Mouse (Mus musculus) embryo, embryonic 10.5 days (tissue): ENCODE data around the gene Nfib.

Source experiments
- DNase-seq: peaks from one replicate; pipeline ENCODE4 v3.0.0-alpha.2; 2015; ENCODE audit warnings: low spot score

Gene Nfib

DNA sequence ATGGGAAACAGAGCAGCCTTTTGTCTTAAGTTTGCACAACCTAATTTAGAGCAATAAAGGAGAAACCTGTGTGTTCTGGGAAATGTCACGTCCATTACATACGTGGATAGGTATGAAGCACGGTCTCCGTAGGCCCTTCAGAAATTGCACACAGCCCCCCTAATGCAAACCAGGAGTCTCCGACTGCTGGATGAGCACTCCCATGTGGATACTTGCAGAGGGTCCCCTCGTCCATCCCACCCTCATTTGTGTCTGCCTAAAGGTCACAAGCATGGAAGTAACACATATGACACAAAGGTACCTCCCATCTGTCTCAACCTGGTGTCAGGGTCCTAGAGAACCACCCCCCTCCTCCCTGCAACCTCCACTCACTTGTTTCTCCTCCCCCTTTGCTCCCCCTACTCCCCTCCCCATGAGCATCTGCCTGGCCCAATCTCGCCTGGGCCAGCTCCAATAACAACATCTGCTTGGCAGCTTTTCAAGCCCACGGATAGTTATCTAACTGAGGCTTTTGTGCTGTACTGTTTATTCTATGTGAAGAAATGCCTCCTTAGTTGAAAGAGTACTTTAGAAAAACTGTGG is 241.4 kb downstream of the Nfib start:
- DNase-seq = peak; percentile 57

DNA sequence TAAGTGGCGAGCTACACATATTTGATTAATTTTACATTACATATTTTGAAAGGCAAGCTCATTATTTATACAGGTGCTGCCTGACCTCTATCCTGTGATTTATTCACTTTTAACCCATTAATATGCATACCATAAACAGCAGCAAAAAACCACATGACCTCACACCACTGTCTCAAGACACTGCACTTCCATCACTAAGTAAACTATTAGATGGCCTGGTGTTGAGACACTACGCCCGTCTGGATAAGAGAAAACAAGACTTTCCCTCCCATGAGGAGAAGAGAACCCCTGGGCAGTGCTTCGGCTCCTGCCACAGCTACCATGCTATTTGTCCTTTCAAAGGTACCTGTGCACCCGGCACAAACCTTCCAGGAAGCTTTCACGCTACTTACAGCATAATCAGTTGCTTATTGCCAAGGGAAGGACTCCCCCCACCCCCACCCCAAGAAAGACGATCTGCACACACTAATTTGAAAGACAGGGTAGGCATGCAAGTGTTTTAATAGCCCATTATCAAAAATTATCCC is 242.3 kb downstream of the Nfib start:
- DNase-seq = no peak

DNA sequence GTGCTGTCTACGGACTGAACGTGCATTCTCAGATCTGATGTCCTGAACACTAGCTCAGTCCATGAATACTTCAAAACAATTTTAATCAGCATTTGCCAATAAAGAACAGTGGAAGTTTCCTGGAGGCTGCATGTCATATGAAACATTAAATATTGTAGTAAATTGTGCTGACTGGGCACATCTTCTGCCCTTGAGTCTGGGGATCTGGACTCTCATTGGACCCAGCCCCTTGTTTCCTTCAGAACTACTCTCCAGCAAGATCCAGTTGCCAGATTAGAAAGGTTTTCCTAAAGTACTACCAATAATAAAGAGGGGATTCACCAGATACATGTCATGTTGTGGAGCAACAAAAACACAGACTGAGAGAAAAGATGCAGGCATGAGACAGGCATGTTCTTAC is 243.9 kb downstream of the Nfib start:
- DNase-seq = no peak

DNA sequence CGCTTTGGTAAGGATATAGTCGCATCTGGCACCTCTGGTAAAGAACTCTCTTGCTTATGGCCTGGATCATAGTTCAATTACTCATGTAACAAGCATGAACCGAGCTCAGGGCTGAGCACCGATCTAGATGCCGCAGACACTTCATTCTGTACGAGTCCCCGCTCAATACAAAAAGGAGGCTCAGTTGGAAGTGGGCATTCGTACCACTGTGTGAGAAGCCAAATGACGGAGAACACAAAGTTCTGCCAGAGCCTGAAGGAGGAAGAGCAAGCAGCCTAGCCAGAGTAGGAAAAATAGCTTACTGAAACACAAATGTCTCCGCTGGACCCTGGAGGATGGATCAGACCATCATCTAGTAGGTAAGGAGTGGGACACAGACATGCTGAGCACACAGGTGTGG is 246.7 kb downstream of the Nfib start:
- DNase-seq = no peak

DNA sequence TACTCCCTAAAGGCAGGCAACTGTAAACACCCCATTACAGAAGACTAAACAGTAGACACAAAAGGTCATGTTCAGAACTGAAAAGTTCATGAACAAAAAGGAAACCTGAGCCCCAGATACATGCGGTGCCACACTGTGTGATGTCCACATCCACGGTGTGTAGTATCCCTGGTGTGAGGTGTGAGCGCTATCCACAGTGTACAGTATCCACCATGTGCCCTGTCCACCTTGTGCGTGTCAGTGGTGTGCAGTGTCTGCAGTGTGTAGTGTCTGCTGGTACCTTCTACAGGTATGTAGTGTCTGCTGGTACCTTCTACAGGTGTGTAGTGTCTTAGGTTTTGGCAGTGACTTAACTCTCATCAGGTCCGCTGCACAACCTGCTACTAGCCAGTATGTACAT is 248.6 kb downstream of the Nfib start:
- DNase-seq = no peak

DNA sequence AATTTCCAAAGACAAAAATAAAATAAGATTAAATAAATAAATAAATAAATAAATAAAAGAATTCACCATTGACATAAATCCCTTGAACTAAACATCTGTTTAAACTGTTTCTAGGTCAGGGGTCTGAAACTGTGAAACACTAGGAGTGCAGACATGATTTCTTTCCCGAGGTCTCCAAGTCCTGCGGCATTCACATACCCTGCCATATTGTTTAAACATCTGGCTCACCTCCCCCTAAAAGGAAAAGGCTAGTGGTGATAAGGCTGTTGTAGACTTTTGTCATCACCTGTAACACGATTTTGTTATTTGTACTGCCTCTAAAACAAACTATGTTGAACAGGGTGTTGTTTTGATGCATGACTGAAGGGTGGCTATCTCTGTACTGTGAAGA is 249.2 kb downstream of the Nfib start:
- DNase-seq = peak; percentile 24

DNA sequence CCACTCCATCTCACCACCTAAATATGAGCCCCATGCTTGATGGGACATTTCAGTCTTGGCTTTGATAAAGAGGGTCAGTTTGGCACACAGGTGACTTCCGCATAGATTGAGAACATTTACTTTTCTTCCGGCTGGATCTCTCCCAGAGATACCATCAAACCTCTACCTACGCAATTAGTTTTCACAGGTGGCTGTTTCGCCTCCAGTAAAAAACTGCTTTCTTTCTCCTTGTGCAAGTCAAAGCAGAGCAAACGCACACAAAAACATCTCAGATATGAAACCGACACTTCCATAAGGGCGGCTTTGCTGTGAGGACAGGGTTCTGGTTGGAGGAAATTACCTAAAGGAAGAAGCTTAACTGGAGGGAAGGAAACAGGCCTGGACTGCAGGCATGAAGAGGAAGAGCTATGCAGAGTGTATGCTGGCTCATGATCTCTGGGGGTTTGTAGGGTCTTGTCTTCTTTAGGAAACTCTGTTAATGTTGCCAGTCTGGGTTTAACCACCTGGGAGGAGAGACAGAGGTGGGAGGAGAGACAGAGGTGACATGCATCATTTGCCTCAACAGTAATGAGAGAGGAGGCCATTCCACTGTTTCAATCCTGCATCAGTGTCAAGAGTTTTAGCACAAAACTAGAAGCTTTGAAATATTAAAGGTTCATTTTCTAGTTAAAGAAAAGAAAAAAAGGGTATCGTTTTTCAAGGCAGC is 249.8 kb downstream of the Nfib start:
- no peak for DNase-seq

DNA sequence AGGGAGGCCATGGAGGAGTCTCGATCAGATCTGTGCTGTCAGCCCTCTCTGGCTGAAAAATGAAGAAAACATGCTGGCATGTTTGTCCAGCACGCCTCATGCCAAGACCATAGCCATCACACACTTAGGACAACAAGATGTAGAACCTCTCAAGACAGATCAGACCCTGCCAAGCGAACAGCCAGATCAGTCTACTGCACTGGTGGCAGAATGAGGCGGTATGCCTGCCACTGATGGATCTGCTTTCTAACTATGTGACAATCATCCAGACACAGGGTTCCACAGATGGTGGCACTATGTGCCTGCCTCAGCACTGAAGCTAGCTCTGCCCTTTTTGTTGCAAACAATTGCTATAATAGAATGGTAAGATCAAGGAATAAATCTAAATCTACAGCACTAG is 250.6 kb downstream of the Nfib start:
- no peak for DNase-seq

DNA sequence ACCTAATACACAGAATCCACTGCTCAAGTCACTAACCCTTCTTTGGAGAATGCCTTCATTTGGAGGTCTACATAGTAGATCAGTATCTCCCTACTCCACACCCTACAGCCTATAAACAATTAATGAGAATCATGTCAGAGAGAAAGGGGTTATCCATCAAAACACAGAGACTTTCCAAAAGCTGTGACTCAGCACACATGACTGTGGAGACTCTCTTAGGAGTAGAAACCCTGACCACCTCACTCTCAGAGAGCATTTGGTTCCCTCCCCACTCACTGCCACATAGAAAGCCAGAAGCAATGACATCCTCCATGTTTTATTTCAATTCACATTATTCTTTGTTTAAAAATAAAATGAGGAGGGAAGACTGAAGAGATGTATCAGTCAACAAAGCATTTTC is 252.2 kb downstream of the Nfib start:
- no peak for DNase-seq

DNA sequence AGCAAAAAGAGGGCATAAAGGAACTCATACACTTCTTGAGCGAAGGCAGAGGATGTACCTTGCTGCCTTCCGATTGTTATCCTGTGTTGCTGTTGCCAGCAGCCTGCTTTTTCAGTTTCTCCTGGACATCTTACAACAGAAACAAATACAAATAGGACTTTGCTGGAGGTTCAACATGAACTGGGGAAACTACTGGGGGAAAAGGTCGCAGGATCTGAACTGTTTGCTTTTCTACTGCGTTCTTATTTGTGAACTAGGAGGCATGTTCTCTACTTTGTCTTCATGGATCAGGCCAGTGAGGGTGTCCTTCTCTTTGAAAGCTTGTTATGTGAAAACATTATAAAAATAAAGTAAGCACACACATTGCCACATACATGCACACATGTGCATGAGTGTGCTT is 252.6 kb downstream of the Nfib start:
- DNase-seq = no peak

DNA sequence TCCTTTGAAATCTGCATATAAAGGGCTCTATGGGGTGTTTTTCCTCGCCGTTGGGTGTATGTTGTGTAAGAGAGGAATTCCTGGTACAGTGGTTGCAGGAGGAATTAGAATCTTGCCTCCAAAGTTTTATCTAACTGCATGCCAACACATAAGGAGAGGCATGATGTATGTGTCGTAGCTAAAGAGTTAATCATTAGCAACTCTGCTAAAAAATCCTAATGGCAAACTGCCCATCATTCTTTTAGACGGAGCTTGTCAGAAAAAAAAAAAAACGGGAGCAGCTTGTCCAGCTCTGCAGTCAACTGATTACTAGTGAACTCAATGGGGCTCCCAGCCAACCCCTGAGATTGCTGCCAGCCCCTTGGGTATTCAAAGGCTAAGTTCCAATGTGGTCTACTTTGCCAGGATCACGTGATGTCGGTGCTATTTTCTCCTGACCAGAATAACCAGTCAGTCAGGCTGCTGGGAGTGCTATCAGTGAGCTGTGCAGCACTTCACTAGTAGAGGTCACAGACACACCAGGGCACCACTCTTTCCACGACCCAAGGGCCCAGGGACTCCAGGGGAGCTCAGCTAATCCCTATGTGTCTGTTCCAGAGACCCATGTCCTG is 258.4 kb downstream of the Nfib start:
- DNase-seq = peak; percentile 26

DNA sequence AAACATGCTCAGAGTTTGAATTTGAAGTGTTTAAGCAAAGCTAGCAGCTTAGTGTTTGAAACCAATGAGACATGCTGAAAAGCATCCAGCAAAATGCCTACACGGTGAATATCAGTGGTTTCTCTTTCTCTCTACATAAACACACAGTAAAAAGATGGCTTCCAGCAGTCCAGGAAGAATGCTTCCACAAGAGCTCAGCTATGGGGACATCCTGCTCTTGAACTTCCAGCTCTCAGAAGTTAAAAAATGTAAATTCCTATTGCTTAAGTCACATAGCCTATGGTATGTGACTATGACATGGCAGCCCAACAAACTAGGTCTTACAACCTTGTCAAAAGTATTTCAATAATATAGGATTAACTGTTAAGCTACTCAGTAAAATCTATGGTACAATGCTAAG is 261.5 kb downstream of the Nfib start:
- DNase-seq = no peak

DNA sequence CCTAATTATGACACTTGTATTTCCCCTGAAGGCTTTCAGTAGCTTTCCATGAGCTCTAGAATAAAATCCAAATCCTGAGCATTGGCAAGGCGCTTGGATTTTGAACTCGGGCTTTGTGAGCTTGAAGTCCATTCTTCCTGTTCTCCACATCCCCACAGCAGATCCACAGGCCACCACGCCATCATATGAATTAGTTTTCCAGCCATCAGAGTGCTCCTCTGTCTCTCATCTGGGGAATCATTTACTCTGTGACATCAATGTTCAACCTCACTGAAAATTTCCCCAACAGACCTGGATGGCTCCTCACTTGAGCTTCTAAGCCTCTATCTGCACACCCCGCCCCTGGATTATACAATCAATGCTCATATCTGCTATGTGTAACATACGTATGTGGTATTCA is 262.1 kb downstream of the Nfib start:
- DNase-seq = no peak

DNA sequence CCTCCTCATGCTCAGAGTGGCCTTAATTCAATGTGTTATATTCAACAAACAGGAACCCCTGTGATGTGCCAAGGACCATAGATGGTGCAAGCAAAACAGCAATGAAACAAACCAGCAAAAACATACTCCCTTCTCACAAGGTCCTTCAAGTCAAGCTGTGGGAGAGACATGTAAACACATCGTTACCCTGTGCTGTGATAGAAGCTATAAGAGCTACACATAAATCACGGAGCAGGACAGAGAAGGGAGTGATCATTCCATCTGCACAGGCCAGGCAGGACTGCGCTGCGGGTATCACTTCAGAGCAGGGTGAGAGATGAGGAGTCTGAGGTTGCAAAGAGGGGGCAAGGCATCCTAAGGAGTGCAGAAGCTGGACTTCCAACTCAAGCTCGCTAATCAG is 262.5 kb downstream of the Nfib start:
- DNase-seq = no peak

DNA sequence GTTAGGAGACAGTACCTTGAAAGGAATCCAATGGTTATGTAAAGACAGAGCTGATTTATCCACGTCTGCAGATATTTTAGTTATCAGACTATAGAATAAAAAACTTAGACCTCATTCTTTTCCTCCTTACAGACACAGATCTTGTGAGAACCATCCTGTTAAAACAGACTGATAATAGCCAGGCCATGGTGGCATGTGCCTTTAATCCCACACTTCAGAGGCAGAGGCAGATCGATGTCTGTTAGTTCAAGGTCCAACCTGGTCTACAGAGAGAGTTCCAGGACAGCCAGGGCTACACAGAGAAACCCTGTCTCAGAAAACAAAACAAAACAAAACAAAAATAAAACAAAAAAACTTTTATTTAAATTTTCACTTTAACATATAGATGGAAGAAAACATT is 264.9 kb downstream of the Nfib start:
- no peak for DNase-seq

DNA sequence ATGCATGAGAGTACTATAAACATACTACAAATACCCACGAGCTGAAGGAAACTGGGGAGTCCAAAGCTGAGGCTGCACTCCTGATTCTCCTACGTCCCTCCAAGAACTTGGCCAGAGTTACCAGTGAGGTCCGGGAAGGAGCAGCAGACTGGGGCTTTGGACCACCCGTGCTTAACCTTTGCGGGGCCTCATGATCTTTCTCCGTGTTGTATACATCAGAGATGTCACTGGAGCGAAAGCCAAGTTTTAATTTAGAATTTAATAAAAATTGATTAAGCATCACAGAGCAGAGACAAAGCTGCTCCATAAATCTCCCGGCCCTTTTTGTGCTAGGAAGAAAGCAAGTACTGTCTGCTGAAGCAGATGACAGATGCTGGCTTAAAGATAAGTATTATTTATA is 265.7 kb downstream of the Nfib start:
- DNase-seq = no peak

DNA sequence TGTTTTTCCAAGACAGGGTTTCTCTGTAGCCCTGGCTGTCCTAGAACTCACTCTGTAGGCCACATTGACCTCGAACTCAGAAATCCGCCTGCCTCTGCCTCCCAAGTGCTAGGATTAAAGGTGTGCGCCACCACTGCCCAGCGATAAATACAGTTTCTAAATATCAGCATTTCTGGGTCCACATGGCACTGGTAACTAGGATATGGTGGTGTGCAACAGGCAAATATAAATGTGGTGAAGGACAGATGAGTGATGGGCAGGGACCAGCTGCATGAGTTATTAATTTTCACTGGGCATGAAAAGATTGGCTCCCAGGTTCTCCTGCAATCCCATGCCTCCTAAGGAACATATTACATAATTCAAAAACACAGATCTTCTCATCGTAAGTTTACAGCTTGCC is 266.9 kb downstream of the Nfib start:
- DNase-seq = no peak

DNA sequence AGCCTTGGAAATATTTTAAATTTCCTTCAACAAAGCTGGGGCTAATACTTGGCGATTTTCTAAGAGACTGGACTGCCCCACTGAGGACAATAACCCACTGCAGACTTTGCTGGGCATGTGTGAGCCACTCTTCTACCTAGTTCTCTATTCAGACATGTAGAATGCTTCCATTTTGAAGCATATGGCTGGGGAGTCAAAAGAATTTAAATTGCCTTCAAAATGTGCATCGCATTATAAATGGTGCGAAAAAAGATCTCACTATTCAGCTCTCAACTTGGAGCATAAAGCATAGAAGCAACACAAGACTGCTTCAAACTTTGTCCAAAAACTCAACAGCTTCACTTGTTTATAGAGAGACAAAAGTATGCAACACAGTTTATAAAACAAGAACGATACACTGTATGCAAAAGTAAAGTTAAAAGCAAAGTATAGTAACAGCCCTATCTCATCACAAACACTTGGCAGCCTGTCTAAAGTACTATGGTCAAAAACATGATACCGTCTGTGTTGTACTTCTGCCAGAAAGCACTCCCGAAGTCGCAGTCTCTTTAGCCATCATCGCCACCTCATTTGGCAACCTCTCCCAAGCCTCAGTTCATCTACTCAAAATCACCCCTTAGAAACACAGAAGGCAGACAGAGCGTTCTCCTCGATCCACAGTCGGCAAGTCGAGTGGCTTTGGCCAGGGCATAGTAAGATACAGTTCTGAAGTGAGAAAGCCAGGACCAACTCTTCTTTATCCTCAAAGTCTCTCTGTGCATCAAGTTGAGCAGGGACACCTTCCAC is 267.8 kb downstream of the Nfib start:
- DNase-seq = no peak

DNA sequence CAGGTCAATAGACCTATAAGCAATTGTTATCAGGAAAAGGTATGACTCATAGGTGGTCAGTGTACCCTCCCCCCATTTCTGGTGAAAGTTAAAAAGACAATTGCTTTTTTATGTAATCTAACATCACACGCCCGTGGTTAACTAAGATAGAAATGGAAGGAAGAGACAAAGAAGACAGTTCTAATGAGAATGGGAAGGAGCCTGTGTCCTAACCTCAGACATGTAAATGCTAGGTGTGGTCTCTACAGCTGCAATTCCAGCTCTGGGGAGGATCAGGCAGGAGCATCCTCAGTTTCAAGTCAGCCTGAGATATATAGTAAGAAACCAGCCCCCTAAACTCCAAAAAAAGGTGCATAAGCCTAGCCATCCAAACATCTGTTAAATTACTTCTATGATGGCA is 268.9 kb downstream of the Nfib start:
- no peak for DNase-seq

DNA sequence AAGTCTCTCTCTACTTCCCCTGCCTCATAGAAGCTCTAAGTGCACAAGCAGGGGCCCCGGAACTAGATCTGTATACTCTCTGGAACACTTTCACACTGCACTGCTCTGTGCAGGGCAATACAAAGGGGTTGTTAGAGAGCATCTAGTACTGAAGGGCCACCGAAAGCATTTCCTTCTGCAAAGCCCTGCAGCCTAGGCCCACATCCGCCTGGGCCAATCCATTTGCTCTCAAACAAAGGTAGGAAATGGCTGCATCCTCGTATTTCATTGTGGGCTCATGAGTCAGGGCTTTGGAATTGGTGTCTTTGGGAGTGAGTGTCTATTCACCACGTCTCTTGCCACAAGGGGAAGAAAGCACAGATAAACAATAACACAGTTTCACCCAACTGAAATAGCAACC is 269.8 kb downstream of the Nfib start:
- peak; percentile 39 for DNase-seq

DNA sequence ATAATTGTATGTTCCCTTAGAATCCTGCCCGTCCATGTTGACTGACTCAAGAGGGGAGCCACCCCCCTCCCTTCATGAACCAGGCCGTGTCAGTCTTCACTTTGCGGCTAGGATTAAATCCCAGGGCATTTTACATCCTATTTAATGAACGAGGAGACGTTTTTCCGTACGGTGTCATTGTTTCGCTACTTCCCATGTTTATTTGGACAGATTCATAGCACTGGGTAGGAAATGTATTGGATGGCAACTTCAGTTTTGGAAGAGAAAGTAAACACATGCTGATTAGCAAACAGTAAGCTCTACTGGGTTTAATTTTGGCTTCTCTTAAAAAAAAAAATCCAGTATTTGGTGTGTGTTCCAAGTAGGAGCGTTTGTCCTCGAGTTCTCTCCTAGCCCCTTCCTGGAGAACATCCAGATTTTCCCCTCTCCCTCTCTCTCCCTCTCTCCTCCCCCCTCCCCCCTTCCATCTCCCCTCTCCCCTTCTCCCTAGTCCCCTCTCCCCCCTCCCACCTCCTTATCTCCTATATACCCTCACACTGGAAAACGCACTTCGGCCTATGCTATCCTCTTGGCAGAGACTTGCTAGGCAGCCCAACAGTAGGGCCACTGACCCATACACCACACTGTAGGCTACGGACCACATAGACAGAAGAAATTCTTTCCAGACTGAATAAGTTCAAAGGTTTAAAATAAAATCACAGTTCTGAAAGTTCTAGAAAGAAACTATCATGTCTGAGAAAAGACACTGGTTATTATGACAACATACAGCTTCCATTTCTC is 271.4 kb downstream of the Nfib start:
- DNase-seq = no peak

DNA sequence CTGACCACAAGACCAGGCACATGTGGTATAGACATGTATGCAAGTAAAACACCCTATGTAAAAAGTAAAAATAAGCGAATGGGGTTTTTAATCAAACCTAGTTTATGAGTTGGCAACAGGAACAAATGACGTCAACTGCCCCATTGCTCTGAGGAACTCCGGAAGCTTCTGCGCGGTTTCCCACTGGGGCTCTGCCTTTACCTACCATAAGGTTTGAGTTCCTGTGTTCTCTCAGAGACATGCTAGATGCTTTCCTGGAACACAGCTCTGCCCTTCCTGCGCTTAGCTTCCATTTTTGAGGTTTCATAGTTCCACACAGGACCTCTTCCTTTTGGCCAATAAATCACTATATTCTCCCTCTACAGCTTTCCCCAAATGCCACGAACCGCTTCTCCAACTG is 273.7 kb downstream of the Nfib start:
- no peak for DNase-seq
